Mouse (Mus musculus) lung, postnatal 0 days (tissue): Measurements from ENCODE around the gene Naa38. TPM values are rescaled to one million over a fixed set of nuclear protein-coding genes. Genes with fewer than 3 reads are reported as not detected.

ENCODE experiments used
- ATAC-seq: fragments of 200-750 bp; cut with Nextera tagmentation; 2 replicates; pipeline ENCODE4 v1.8.0; 2017; ENCODE audit warnings: moderate library complexity
- DNase-seq: peaks from one replicate; pipeline ENCODE4 v3.0.0-alpha.2; 2016; ENCODE audit warnings: low spot score
- H3K27ac ChIP-seq: fragments of 300-500 bp; sonication (generic); 2 replicates; pipeline ENCODE4 v1.5.1; 2014; ENCODE audit warnings: antibody characterized with exemption, mild to moderate bottlenecking, low read length, mixed read lengths
- H3K27me3 ChIP-seq: fragments of 300-500 bp; sonication (generic); replicated peaks from 2 replicates; pipeline ENCODE4 v1.6.1; 2014; ENCODE audit warnings: low read length, mixed read lengths; ENCODE audit not compliant: insufficient read depth
- H3K36me3 ChIP-seq: fragments of 300-500 bp; sonication (generic); 2 replicates; pipeline ENCODE4 v1.6.1; 2014; ENCODE audit warnings: low read length, mixed read lengths; ENCODE audit not compliant: insufficient read depth
- H3K4me1 ChIP-seq: fragments of 300-500 bp; sonication (generic); 2 replicates; pipeline ENCODE4 v1.6.1; 2014; ENCODE audit warnings: antibody characterized with exemption, low read depth, low read length, mixed read lengths; ENCODE audit not compliant: insufficient read depth
- H3K4me2 ChIP-seq: fragments of 300-500 bp; sonication (generic); replicated peaks from 2 replicates; pipeline ENCODE4 v1.6.1; 2014; ENCODE audit warnings: low read depth, mild to moderate bottlenecking, low read length, moderate library complexity, mixed read lengths
- H3K4me3 ChIP-seq: fragments of 300-500 bp; sonication (generic); 2 replicates; pipeline ENCODE4 v1.5.1; 2014; ENCODE audit warnings: low read depth, low read length
- H3K9ac ChIP-seq: fragments of 300-500 bp; sonication (generic); replicated peaks from 2 replicates; pipeline ENCODE4 v1.6.1; 2014; ENCODE audit warnings: low read depth, mild to moderate bottlenecking
- H3K9me3 ChIP-seq: fragments of 300-500 bp; sonication (generic); 2 replicates; pipeline ENCODE4 v1.6.1; 2016; ENCODE audit warnings: low read length, mixed read lengths
- CTCF ChIP-seq: IDR thresholded peaks from 2 replicates; pipeline ENCODE4 v1.5.1; 2016; ENCODE audit warnings: antibody characterized with exemption, mild to moderate bottlenecking
- EP300 ChIP-seq: IDR thresholded peaks from 2 replicates; pipeline ENCODE4 v1.6.1; 2016; ENCODE audit warnings: antibody characterized with exemption, mild to moderate bottlenecking, control low read depth
- WGBS: fragments of 180-500 bp; shearing (Covaris S2); extraction: QIAGEN DNeasy Blood & Tissue Kit; methylation state at CpG from one replicate; pipeline ENCODE4 v1.1.7; 2014; 5-methylcytosine and 5-hydroxymethylcytosine counted together
- polyA plus RNA-seq: library from polyadenylated mRNA; unstranded; fragments of >200 nt; fragmentation: Nextera tagmentation; extraction: Ambion mirVana; gene quantifications from 2 replicates; pipeline ENCODE4 v1.2.1, GENCODE M21; 2015

Naa38 gene
- polyA plus RNA-seq, 1 experiment from 2014 or later, result 142 TPM

DNA sequence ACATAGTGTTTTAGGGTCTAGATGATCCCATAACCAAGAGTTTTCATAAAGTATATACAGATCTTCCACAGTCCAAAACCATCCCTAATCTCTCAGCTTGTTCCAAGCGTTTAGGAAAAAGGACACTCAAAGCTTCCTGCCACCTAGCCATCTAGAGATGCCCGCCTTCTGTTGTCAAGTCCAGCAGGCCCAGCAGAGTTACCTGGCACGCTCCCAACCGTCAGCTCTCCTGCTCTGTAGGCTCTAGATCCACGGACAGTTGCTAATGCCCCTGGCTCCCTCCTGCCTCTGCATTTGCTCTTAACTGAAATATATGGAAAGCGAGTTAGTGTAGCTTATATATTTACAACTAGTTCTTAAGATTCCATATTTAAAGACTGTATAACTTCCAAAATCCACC, 13.9 kb upstream of the Naa38 start:
- ATAC-seq (no peak), DNase-seq (no peak)
- WGBS, result 69% methylated on average over 6 of the region's 6 CpGs
- Histone ChIP-seq H3K27me3 (no peaks in the 10 kb centered on the region; the same call in 1 of the 2 replicates), H3K9ac (no peak overlapping the region), H3K4me3 (no peak overlapping the region), H3K27ac (no peak overlapping the region), H3K4me2 (no peak overlapping the region), H3K9me3 (no peaks in the 10 kb centered on the region), H3K36me3 (no peaks in the 10 kb centered on the region), H3K4me1 (no peaks in the 10 kb centered on the region)
- no peak for TF ChIP-seq CTCF
- no peak for TF ChIP-seq EP300

DNA sequence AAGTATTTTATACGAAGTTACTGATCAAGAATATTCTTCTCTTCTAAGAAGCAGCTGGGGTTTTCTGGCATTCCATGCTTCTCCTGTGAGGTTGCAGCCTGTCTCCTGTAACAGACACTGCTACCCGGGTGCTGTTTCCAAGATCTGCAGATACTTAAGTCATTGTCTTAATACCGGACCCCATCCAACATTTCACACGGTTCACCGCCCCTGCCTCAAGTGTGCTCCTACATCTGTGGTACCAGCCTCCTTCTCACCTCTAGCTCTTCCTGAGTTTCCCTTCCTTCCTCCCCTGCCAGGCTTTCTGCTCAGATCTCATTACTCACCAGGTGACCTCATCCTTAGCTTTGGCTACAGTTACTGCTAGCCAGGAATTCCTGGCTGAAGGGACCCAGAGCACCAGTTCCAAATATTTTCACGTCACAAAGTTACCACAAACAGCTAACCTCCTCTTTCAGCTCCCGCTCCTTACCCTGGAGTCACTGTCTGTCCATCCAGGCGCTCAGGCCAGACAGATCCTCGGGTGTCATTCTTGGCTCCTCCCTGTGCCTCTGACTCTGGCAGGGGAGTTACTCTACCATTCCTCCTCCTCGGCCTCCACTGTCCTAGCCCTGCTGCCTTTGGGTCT, 12.7 kb upstream of the Naa38 start:
- Histone ChIP-seq H3K9me3 (no peaks in the 10 kb centered on the region), H3K9ac (no peak overlapping the region), H3K27me3 (no peaks in the 10 kb centered on the region; the same call in 1 of the 2 replicates), H3K4me2 (no peak overlapping the region), H3K27ac (no peak overlapping the region), H3K4me3 (no peak overlapping the region), H3K4me1 (no peaks in the 10 kb centered on the region), H3K36me3 (no peaks in the 10 kb centered on the region)
- no peak for ATAC-seq
- DNase-seq, result no peak
- TF ChIP-seq CTCF (no peak), EP300 (no peak)
- WGBS, result 69% methylated on average over 10 of the region's 10 CpGs

GRCm38 (mm10) chr11:69384979-69385378, 10.3 kb upstream of the Naa38 start:
- Histone ChIP-seq H3K4me2 (no peak overlapping the region), H3K36me3 (no peaks in the 10 kb centered on the region), H3K27me3 (no peaks in the 10 kb centered on the region), H3K27ac (no peak overlapping the region), H3K4me3 (no peak overlapping the region), H3K4me1 (no peaks in the 10 kb centered on the region), H3K9ac (no peak overlapping the region), H3K9me3 (no peaks in the 10 kb centered on the region)
- DNase-seq, result no peak
- TF ChIP-seq CTCF (no peak), EP300 (no peak)
- no peak for ATAC-seq
- WGBS, result 77% methylated on average over 6 of the region's 6 CpGs

DNA sequence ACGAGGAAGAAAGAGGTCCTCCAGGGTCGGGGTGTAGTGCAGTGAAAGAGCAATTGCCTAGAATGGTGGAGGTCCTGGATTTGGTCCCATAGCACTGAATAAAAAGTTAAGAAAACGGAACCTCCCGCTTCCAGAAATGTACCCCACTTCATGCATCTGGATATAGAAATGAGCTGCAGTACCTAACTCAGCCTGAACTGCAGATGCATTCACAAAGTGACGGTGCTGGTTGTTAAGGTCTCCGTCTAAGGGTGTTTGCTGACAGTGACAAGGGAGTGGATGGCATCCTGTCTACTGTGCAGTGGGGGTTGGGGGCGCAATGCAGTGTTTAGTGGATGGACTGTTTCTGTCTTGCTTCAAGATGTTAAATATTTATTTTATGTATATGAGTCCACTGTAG, 8.5 kb upstream of the Naa38 start:
- no peak for ATAC-seq
- Histone ChIP-seq H3K9ac (no peak overlapping the region), H3K4me3 (no peak overlapping the region), H3K4me1 (no peaks in the 10 kb centered on the region), H3K9me3 (no peaks in the 10 kb centered on the region), H3K27me3 (no peaks in the 10 kb centered on the region), H3K27ac (no peak overlapping the region), H3K4me2 (no peak overlapping the region), H3K36me3 (no peaks in the 10 kb centered on the region)
- 62% methylated on average over 7 of the region's 7 CpGs for WGBS
- no peak for DNase-seq
- TF ChIP-seq EP300 (no peak), CTCF (peak; percentile 38)

DNA sequence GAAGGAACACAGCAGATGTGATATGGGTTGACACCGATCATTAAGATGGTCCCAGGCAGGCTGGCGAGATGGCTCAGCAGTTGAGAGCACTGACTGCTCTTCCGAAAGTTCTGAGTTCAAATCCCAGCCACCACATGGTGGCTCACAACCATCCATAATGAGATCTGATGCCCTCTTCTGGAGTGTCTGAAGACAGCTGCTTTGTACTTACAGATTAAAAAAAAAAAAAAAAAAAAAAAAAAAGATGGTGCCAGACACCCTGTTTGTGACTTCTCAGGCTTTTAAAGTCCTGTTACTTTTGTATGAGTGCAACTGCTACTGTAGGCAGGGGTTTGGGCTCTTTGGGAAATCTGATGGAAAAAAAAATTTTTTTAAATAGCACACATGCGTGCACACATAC, 6.6 kb upstream of the Naa38 start:
- TF ChIP-seq EP300 (no peak), CTCF (peak; percentile 20; the same call in 1 of the 2 replicates)
- 98% methylated on average over 4 of the region's 4 CpGs for WGBS
- no peaks in the 10 kb centered on the region for H3K27me3 ChIP-seq
- H3K9ac ChIP-seq, result no peak overlapping the region
- no peak for DNase-seq
- no peaks in the 10 kb centered on the region for H3K4me1 ChIP-seq
- no peaks in the 10 kb centered on the region for H3K36me3 ChIP-seq
- no peaks in the 10 kb centered on the region for H3K9me3 ChIP-seq
- H3K27ac ChIP-seq, result no peak overlapping the region
- no peak for ATAC-seq
- H3K4me2 ChIP-seq, result no peak overlapping the region
- H3K4me3 ChIP-seq, result no peak overlapping the region

DNA sequence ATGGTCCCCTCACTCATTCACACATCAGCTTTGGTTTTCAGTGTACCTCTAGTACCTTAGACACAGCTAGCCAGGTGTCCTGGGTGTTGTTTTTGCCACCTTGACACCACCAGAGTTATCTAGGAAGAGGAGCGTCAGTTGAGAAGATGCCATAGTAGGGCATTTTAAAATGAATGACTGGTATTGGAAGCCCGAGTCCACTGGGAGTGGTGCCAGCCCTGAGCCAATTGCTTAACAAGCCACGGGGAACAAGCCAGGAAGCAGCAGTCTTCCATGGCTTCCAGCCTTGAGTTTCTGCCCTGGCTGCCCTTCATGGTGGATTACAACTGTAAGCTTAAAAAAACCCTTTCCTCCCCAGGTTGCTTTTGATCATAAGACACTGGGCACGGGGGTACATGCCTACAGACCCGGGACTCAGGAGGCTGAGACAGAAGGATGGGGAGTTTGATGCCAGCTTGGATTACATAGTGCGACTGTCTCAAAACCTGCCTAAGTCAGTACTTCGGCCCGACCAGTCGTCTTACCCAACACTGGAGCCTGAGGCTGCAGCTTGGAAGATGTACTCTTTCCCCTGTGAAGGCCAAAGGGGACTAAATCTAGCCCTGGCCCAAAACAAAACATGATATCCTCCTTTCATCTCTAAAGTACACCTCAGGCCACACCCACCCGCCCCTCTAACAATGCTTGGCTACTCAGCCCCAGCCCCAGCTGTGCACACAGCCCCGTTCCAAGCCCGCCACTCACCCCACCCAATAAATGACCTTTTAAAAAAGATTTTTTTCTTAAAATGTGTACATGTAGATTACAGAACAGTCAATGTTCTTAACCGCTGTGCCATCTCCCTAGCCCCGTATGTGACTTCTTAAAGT, 5.5 kb upstream of the Naa38 start:
- Histone ChIP-seq H3K9me3 (no peaks in the 10 kb centered on the region), H3K9ac (no peak overlapping the region), H3K27me3 (no peaks in the 10 kb centered on the region), H3K36me3 (no peaks in the 10 kb centered on the region), H3K27ac (no peak overlapping the region), H3K4me2 (no peak overlapping the region), H3K4me3 (no peak overlapping the region), H3K4me1 (no peaks in the 10 kb centered on the region)
- WGBS, result 57% methylated on average over 14 of the region's 14 CpGs
- TF ChIP-seq CTCF (no peak), EP300 (no peak)
- ATAC-seq (peak; percentile 7; the same call in 1 of the 2 replicates), DNase-seq (peak; percentile 32)
